Mouse (Mus musculus) lung, adult 2 months (tissue): Measurements from ENCODE around the gene Srpk1.

ENCODE experiments used
- CTCF ChIP-seq: fragments of 200-500 bp; IDR thresholded peaks from 2 replicates; pipeline ENCODE4 v1.5.1; 2011; ENCODE audit warnings: mild to moderate bottlenecking, low read length, control low read depth; ENCODE audit not compliant: insufficient read depth
- POLR2A ChIP-seq: fragments of 200-500 bp; IDR thresholded peaks from 2 replicates; pipeline ENCODE4 v1.6.1; 2011; ENCODE audit warnings: low read depth, mild to moderate bottlenecking, control low read depth, low read length, borderline replicate concordance; ENCODE audit errors: extremely low read depth

DNA sequence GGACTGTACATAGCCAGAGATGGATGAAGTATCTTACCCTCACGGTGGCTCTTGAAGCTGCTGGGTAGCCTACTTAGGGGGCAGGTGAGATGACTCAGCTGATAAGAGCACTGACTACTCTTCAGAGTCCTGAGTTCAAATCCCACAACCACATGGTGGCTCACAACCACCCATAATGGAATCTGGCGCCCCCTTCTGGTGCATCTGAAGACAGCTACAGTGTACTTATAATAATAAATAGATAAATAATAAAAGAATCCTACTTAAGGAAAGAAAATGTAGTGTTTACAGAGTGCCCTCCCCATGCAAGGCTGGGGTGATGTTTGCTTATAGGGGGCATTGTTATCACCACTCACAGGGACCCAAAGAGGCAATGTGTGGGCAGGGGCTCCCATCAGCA lies 41.5 kb downstream of the Srpk1 start:
- TF ChIP-seq CTCF (no peak), POLR2A (no peak)
